Mouse (Mus musculus) embryonic facial prominence, embryonic 11.5 days (tissue): ENCODE data around the gene Cog1. TPM values are rescaled to one million over a fixed set of nuclear protein-coding genes. Genes with fewer than 3 reads are reported as not detected.

Source experiments
- ATAC-seq: fragments of 200-750 bp; cut with Nextera tagmentation; replicated peaks from 2 replicates; pipeline ENCODE4 v1.8.0; 2017; ENCODE audit warnings: low read depth; ENCODE audit not compliant: insufficient number of reproducible peaks, low FRiP score, low TSS enrichment
- DNase-seq: peaks from one replicate; pipeline ENCODE4 v3.0.0-alpha.2; 2015; ENCODE audit warnings: low spot score
- H3K27ac ChIP-seq: fragments of 300-500 bp; sonication (generic); replicated peaks from 2 replicates; pipeline ENCODE4 v1.5.1; 2014; ENCODE audit warnings: mild to moderate bottlenecking, low read depth, low read length, control low read depth
- H3K27me3 ChIP-seq: fragments of 300-500 bp; sonication (generic); 2 replicates; pipeline ENCODE4 v1.6.1; 2014; ENCODE audit warnings: mild to moderate bottlenecking, low read length, moderate library complexity, mixed read lengths; ENCODE audit not compliant: control insufficient read depth, insufficient read depth
- H3K36me3 ChIP-seq: fragments of 300-500 bp; sonication (generic); replicated peaks from 2 replicates; pipeline ENCODE4 v1.6.1; 2014; ENCODE audit warnings: low read depth, mild to moderate bottlenecking, low read length, moderate library complexity, mixed read lengths; ENCODE audit not compliant: control insufficient read depth, insufficient read depth
- H3K4me1 ChIP-seq: fragments of 300-500 bp; sonication (generic); 2 replicates; pipeline ENCODE4 v1.6.1; 2014; ENCODE audit warnings: low read length, mixed read lengths; ENCODE audit not compliant: control insufficient read depth, insufficient read depth
- H3K4me2 ChIP-seq: fragments of 300-500 bp; sonication (generic); 2 replicates; pipeline ENCODE4 v1.6.1; 2014; ENCODE audit warnings: low read depth, mild to moderate bottlenecking, control low read depth, low read length, moderate library complexity
- H3K4me3 ChIP-seq: fragments of 300-500 bp; sonication (generic); 2 replicates; pipeline ENCODE4 v1.5.1; 2014; ENCODE audit warnings: low read depth, low read length, control low read depth
- H3K9ac ChIP-seq: fragments of 300-500 bp; sonication (generic); replicated peaks from 2 replicates; pipeline ENCODE4 v1.6.1; 2014; ENCODE audit warnings: mild to moderate bottlenecking, control low read depth, low read length
- H3K9me3 ChIP-seq: fragments of 300-500 bp; sonication (generic); replicated peaks from 2 replicates; pipeline ENCODE4 v1.6.1; 2016; ENCODE audit warnings: mild to moderate bottlenecking, low read length, inconsistent platforms, mixed read lengths; ENCODE audit not compliant: control insufficient read depth
- WGBS: fragments of 180-500 bp; shearing (Covaris S2); extraction: QIAGEN DNeasy Blood & Tissue Kit; methylation state at CpG from one replicate; pipeline ENCODE4 v1.1.7; 2014; 5-methylcytosine and 5-hydroxymethylcytosine counted together
- polyA plus RNA-seq: library from polyadenylated mRNA; unstranded; fragments of >200 nt; fragmentation: Nextera tagmentation; extraction: Ambion mirVana; gene quantifications from 2 replicates; pipeline ENCODE4 v1.2.1, GENCODE M21; 2014

Cog1 gene
- polyA plus RNA-seq, 1 experiment from 2014 or later, result 26.1 TPM

GRCm38 (mm10) chr11:113622028-113622427, 26.9 kb upstream of the Cog1 start:
- no peaks in the 10 kb centered on the region for H3K36me3 ChIP-seq
- no peak overlapping the region for H3K4me2 ChIP-seq
- peaks cover 9% of the 10 kb centered on the region for H3K4me1 ChIP-seq
- H3K9ac ChIP-seq, result no peak overlapping the region
- no peak for ATAC-seq
- no peaks in the 10 kb centered on the region for H3K9me3 ChIP-seq
- WGBS, result 81% methylated on average over 4 of the region's 4 CpGs
- H3K27ac ChIP-seq, result no peak overlapping the region
- H3K4me3 ChIP-seq, result no peak overlapping the region
- no peak for DNase-seq
- peaks cover 26% of the 10 kb centered on the region for H3K27me3 ChIP-seq

DNA sequence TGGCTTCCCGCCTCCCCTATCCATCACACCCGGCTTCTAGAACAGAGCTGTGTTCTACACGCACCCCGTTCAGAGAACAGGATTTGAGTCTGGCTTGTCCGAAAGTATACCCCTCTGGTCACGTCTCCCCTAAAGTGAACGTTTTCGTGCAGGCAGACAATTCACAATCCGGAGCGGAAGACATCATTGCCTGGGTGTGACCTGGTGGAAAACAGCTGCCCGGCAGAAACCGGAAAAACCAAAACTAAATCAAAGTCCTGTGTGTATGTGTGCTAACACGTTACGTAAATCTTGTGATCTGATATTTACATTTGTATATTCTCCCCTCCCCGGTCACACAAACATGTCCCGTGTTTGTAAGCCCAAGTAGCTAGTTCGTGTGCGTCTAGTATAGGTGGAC, 23.5 kb upstream of the Cog1 start:
- H3K9me3 ChIP-seq, result no peaks in the 10 kb centered on the region
- 93% methylated on average over 18 of the region's 18 CpGs for WGBS
- no peak for DNase-seq
- H3K27me3 ChIP-seq, result peaks cover 6% of the 10 kb centered on the region
- H3K4me3 ChIP-seq, result no peak overlapping the region
- H3K9ac ChIP-seq, result no peak overlapping the region
- no peaks in the 10 kb centered on the region for H3K4me1 ChIP-seq
- no peaks in the 10 kb centered on the region for H3K36me3 ChIP-seq
- no peak overlapping the region for H3K27ac ChIP-seq
- no peak overlapping the region for H3K4me2 ChIP-seq
- no peak for ATAC-seq

GRCm38 (mm10) chr11:113627785-113628184, 21.2 kb upstream of the Cog1 start:
- H3K36me3 ChIP-seq, result no peaks in the 10 kb centered on the region
- H3K4me1 ChIP-seq, result no peaks in the 10 kb centered on the region
- DNase-seq, result no peak
- no peaks in the 10 kb centered on the region for H3K9me3 ChIP-seq
- 51% methylated on average over 4 of the region's 4 CpGs for WGBS
- H3K4me3 ChIP-seq, result no peak overlapping the region
- H3K27ac ChIP-seq, result no peak overlapping the region
- no peaks in the 10 kb centered on the region for H3K27me3 ChIP-seq
- ATAC-seq, result no peak
- H3K4me2 ChIP-seq, result no peak overlapping the region
- H3K9ac ChIP-seq, result no peak overlapping the region

DNA sequence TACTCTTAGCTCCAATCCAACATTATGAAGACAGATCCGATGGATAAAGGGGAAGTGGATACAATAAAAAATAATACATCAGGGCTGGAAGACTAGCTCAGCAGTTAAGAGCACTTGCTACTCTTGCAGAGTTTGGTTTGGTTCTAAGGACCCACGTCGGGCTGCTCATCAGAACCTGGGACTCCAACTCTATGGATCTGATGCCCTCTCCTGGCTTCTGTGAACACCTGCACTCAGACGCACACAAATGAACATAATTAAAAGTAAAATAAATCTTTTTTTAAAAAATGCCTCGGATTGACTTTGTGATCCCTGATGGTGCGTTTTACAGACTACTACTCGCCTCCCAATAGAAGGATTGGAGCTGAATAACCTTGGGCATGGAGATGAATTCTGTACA, 18.3 kb upstream of the Cog1 start:
- Histone ChIP-seq H3K4me1 (no peaks in the 10 kb centered on the region), H3K36me3 (no peaks in the 10 kb centered on the region), H3K9ac (no peak overlapping the region), H3K27me3 (no peaks in the 10 kb centered on the region), H3K4me3 (no peak overlapping the region), H3K9me3 (no peaks in the 10 kb centered on the region), H3K27ac (no peak overlapping the region), H3K4me2 (no peak overlapping the region)
- DNase-seq, result peak; percentile 41
- no peak for ATAC-seq
- WGBS, result 58% methylated on average over 7 of the region's 7 CpGs

GRCm38 (mm10) chr11:113631302-113631701, 17.7 kb upstream of the Cog1 start:
- Histone ChIP-seq H3K36me3 (no peaks in the 10 kb centered on the region), H3K9me3 (no peaks in the 10 kb centered on the region), H3K4me3 (no peak overlapping the region), H3K9ac (no peak overlapping the region), H3K27ac (no peak overlapping the region), H3K4me2 (no peak overlapping the region), H3K4me1 (no peaks in the 10 kb centered on the region), H3K27me3 (no peaks in the 10 kb centered on the region)
- 88% methylated on average over 8 of the region's 8 CpGs for WGBS
- no peak for DNase-seq
- no peak for ATAC-seq

- Histone ChIP-seq H3K9me3 (no peaks in the 10 kb centered on the region), H3K36me3 (no peaks in the 10 kb centered on the region), H3K4me1 (no peaks in the 10 kb centered on the region), H3K27me3 (no peaks in the 10 kb centered on the region), H3K27ac (no peak overlapping the region), H3K9ac (no peak overlapping the region), H3K4me2 (no peak overlapping the region), H3K4me3 (no peak overlapping the region)
- DNase-seq (no peak), ATAC-seq (no peak)
- WGBS, result 88% methylated on average over 8 of the region's 8 CpGs
Measured at GRCm38 (mm10) chr11:113631862-113632261, 17.1 kb upstream of the Cog1 start.

DNA sequence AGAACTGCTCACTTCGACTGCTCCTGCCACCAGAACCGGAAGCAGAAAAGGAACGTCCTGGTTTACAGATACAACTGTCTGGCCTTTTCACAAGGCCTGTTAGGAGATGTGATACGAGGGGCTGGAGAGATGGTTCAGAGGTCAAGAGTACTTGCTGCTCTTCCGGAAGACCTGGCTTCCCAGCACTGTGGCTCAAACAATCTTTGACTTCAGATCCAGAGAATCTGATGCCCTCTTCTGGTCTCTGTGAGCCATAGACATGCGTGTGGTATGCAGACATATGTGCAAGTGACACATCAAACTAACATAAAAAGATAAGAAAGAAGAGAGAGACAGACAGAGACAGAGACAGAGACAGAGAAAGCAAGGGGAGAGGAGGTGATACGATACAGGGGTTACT, 16.7 kb upstream of the Cog1 start:
- ATAC-seq, result no peak
- Histone ChIP-seq H3K36me3 (no peaks in the 10 kb centered on the region), H3K27me3 (no peaks in the 10 kb centered on the region), H3K9ac (no peak overlapping the region), H3K4me3 (no peak overlapping the region), H3K4me2 (no peak overlapping the region), H3K9me3 (no peaks in the 10 kb centered on the region), H3K4me1 (no peaks in the 10 kb centered on the region), H3K27ac (no peak overlapping the region)
- DNase-seq, result no peak
- 71% methylated on average over 7 of the region's 7 CpGs for WGBS

- Histone ChIP-seq H3K4me1 (no peaks in the 10 kb centered on the region), H3K4me2 (no peak overlapping the region), H3K4me3 (no peak overlapping the region), H3K27me3 (no peaks in the 10 kb centered on the region), H3K9ac (no peak overlapping the region), H3K9me3 (no peaks in the 10 kb centered on the region), H3K27ac (no peak overlapping the region), H3K36me3 (no peaks in the 10 kb centered on the region)
- WGBS, result 89% methylated on average over 5 of the region's 5 CpGs
- DNase-seq, result no peak
- no peak for ATAC-seq
Measured at GRCm38 (mm10) chr11:113633398-113633797, 15.6 kb upstream of the Cog1 start.
